Mouse (Mus musculus) forebrain, embryonic 15.5 days (tissue): ENCODE results near the gene Zfp334. TPM values are rescaled to one million over a fixed set of nuclear protein-coding genes. Genes with fewer than 3 reads are reported as not detected.

ENCODE experiments used
- ATAC-seq: fragments of 200-750 bp; cut with Nextera tagmentation; replicated peaks from 2 replicates; pipeline ENCODE4 v1.8.0; 2017; ENCODE audit warnings: mild to moderate bottlenecking, moderate TSS enrichment, moderate library complexity
- H3K27ac ChIP-seq: fragments of 300-500 bp; sonication (generic); replicated peaks from 2 replicates; pipeline ENCODE4 v1.5.1; 2015; ENCODE audit warnings: mild to moderate bottlenecking, inconsistent platforms
- H3K27me3 ChIP-seq: fragments of 300-500 bp; sonication (generic); 2 replicates; pipeline ENCODE4 v1.6.1; 2015; ENCODE audit warnings: inconsistent platforms
- H3K36me3 ChIP-seq: fragments of 300-500 bp; sonication (generic); 2 replicates; pipeline ENCODE4 v1.6.1; 2015; ENCODE audit warnings: mild to moderate bottlenecking, inconsistent platforms
- H3K4me1 ChIP-seq: fragments of 300-500 bp; sonication (generic); 2 replicates; pipeline ENCODE4 v1.6.1; 2015; ENCODE audit warnings: inconsistent platforms
- H3K4me2 ChIP-seq: fragments of 300-500 bp; sonication (generic); replicated peaks from 2 replicates; pipeline ENCODE4 v1.6.1; 2015; ENCODE audit warnings: mild to moderate bottlenecking, inconsistent platforms
- H3K4me3 ChIP-seq: fragments of 300-500 bp; sonication (generic); 2 replicates; pipeline ENCODE4 v1.5.1; 2015; ENCODE audit warnings: mild to moderate bottlenecking, inconsistent platforms
- H3K9ac ChIP-seq: fragments of 300-500 bp; sonication (generic); replicated peaks from 2 replicates; pipeline ENCODE4 v1.6.1; 2015; ENCODE audit warnings: mild to moderate bottlenecking, inconsistent platforms
- H3K9me3 ChIP-seq: fragments of 300-500 bp; sonication (generic); 2 replicates; pipeline ENCODE4 v1.6.1; 2016; ENCODE audit warnings: inconsistent platforms
- WGBS: fragments of 180-500 bp; shearing (Covaris S2); methylation state at CpG from one replicate; pipeline ENCODE4 v1.1.7; 2015; ENCODE audit warnings: mixed read lengths; 5-methylcytosine and 5-hydroxymethylcytosine counted together
- polyA plus RNA-seq: library from polyadenylated mRNA; unstranded; fragments of >200 nt; fragmentation: Nextera tagmentation; extraction: Ambion mirVana; gene quantifications from 2 replicates; pipeline ENCODE4 v1.2.1, GENCODE M21; 2015

Gene Zfp334
- polyA plus RNA-seq, 1 experiment from 2014 or later = 12.6 TPM

GRCm38 (mm10) chr2:165332610-165333210 lies 55.3 kb downstream of the Zfp334 start:
- Histone ChIP-seq H3K36me3 (no peaks in the 10 kb centered on the region), H3K9me3 (no peaks in the 10 kb centered on the region), H3K4me1 (peaks cover 3% of the 10 kb centered on the region; the same call in 1 of the 2 replicates), H3K9ac (no peak overlapping the region), H3K4me3 (no peak overlapping the region), H3K4me2 (no peak overlapping the region), H3K27ac (no peak overlapping the region), H3K27me3 (no peaks in the 10 kb centered on the region)
- 38% methylated on average over 14 of the region's 14 CpGs for WGBS
- no peak for ATAC-seq

- Histone ChIP-seq H3K4me1 (peaks cover 25% of the 10 kb centered on the region), H3K4me2 (no peak overlapping the region), H3K9ac (no peak overlapping the region), H3K4me3 (no peak overlapping the region), H3K27me3 (no peaks in the 10 kb centered on the region), H3K9me3 (no peaks in the 10 kb centered on the region), H3K27ac (no peak overlapping the region), H3K36me3 (no peaks in the 10 kb centered on the region)
- ATAC-seq = no peak
- 75% methylated on average over 3 of the region's 3 CpGs for WGBS
These were observed 58.4 kb downstream of the Zfp334 start for GRCm38 (mm10) chr2:165329703-165330102.

GRCm38 (mm10) chr2:165328746-165329145 lies 59.3 kb downstream of the Zfp334 start:
- Histone ChIP-seq H3K4me3 (no peak overlapping the region), H3K9me3 (no peaks in the 10 kb centered on the region), H3K9ac (no peak overlapping the region), H3K4me1 (peaks cover 35% of the 10 kb centered on the region), H3K27me3 (no peaks in the 10 kb centered on the region), H3K36me3 (no peaks in the 10 kb centered on the region), H3K4me2 (no peak overlapping the region), H3K27ac (no peak overlapping the region)
- ATAC-seq = no peak
- 82% methylated on average over 5 of the region's 5 CpGs for WGBS

GRCm38 (mm10) chr2:165327386-165327785 lies 60.7 kb downstream of the Zfp334 start:
- Histone ChIP-seq H3K9me3 (no peaks in the 10 kb centered on the region), H3K4me3 (peak overlapping the region; percentile 96), H3K9ac (peak overlapping the region; percentile 66), H3K27me3 (no peaks in the 10 kb centered on the region), H3K36me3 (no peaks in the 10 kb centered on the region), H3K27ac (peak overlapping the region; percentile 91), H3K4me2 (peak overlapping the region; percentile 81), H3K4me1 (peaks cover 40% of the 10 kb centered on the region)
- ATAC-seq = no peak
- WGBS = 18% methylated on average over 7 of the region's 7 CpGs

- no peaks in the 10 kb centered on the region for H3K9me3 ChIP-seq
- H3K4me1 ChIP-seq = peaks cover 43% of the 10 kb centered on the region
- 0% methylated on average over 55 of the region's 55 CpGs for WGBS
These were observed 61.5 kb downstream of the Zfp334 start, which contains the start of gene Elmo2 for GRCm38 (mm10) chr2:165326304-165327190. TSS of gene Elmo2 (minus strand) at chr2:165326479.

GRCm38 (mm10) chr2:165325521-165326303 lies 62.3 kb downstream of the Zfp334 start:
- Histone ChIP-seq H3K9ac (peak overlapping the region; percentile 92), H3K27ac (peak overlapping the region; percentile 91), H3K36me3 (no peaks in the 10 kb centered on the region), H3K27me3 (no peaks in the 10 kb centered on the region), H3K9me3 (no peaks in the 10 kb centered on the region), H3K4me2 (peak overlapping the region; percentile 81), H3K4me1 (peaks cover 51% of the 10 kb centered on the region), H3K4me3 (peak overlapping the region; percentile 96)
- WGBS = under 1% methylated on average over 29 of the region's 30 CpGs
- ATAC-seq = peak; percentile 39

More at GRCm38 (mm10) chr2:165326304-165327190, 61.5 kb downstream of the Zfp334 start, which contains the start of gene Elmo2:
- peak within 1 kb of the TSS; percentile 81 for H3K4me2 ChIP-seq
- H3K4me3 ChIP-seq = peak within 1 kb of the TSS; percentile 96
- peak; percentile 98 for ATAC-seq
- H3K27me3 ChIP-seq = no peaks in the 10 kb centered on the region
- peak within 1 kb of the TSS; percentile 92 for H3K9ac ChIP-seq
- H3K27ac ChIP-seq = peak within 1 kb of the TSS; percentile 91
- no peaks in the 10 kb centered on the region for H3K36me3 ChIP-seq

Other genes with a start within 250 kb of the Zfp334 start
- 6.0 and 6.1 TPM in 2 replicates for gene Cdh22, start 153.4 kb downstream of the Zfp334 start, polyA plus RNA-seq
- gene Slc35c2, start 100.4 kb downstream of the Zfp334 start, polyA plus RNA-seq = 61.4 and 68.7 TPM in 2 replicates
- 99.6 and 101 TPM in 2 replicates for gene Elmo2, start 61.8 kb downstream of the Zfp334 start, polyA plus RNA-seq
- gene Zfp663, start 19.5 kb downstream of the Zfp334 start, polyA plus RNA-seq = 6.5 and 7.6 TPM in 2 replicates
- gene Ocstamp, start 12.1 kb upstream of the Zfp334 start, polyA plus RNA-seq = 0.05 TPM in 1 of 2 replicates, not detected in the other
- gene Slc13a3, start 85.0 kb upstream of the Zfp334 start, polyA plus RNA-seq = 5.3 and 5.4 TPM in 2 replicates
- 47.1 and 48.6 TPM in 2 replicates for gene Trp53rka, start 105.1 kb upstream of the Zfp334 start, polyA plus RNA-seq
- 2.4 and 2.6 TPM in 2 replicates for gene Slc2a10, start 115.5 kb upstream of the Zfp334 start, polyA plus RNA-seq
- 2.8 TPM in 2 replicates for gene Eya2, start 206.8 kb upstream of the Zfp334 start, polyA plus RNA-seq